Mouse (Mus musculus): ENCODE results near the gene Cecr2.
"Not testable (repeated sequence)": the region's sequence is repeated elsewhere in the genome, so short reads cannot be mapped to it uniquely, and the experiment has no call there.

The Cecr2 gene

GRCm38 (mm10) chr6:120665816-120666760 lies at the start of gene Cecr2:
TSS of gene Cecr2 (plus strand) at chr6:120666369.
- peak; percentile 98 for DNase-seq

GRCm38 (mm10) chr6:120617586-120617985 lies 48.6 kb upstream of the Cecr2 start:
- DNase-seq, result no peak

- no peak for DNase-seq
Observed at GRCm38 (mm10) chr6:120618518-120619402, 47.4 kb upstream of the Cecr2 start.

GRCm38 (mm10) chr6:120620193-120620592 lies 46.0 kb upstream of the Cecr2 start:
- DNase-seq, result no peak

- peak; percentile 93 for DNase-seq
Observed at GRCm38 (mm10) chr6:120625081-120625480, 41.1 kb upstream of the Cecr2 start.

- no peak for DNase-seq
Observed at GRCm38 (mm10) chr6:120627096-120627495, 39.1 kb upstream of the Cecr2 start.

- DNase-seq, result no peak
Observed at GRCm38 (mm10) chr6:120628963-120629362, 37.2 kb upstream of the Cecr2 start.

- no peak for DNase-seq
Observed at GRCm38 (mm10) chr6:120635391-120636028, 30.7 kb upstream of the Cecr2 start.

GRCm38 (mm10) chr6:120639547-120639946 lies 26.6 kb upstream of the Cecr2 start:
- DNase-seq, result peak; percentile 74

GRCm38 (mm10) chr6:120641866-120642378 lies 24.2 kb upstream of the Cecr2 start:
- no peak for DNase-seq

GRCm38 (mm10) chr6:120643776-120644175 lies 22.4 kb upstream of the Cecr2 start:
- DNase-seq, result no peak

- DNase-seq, result peak; percentile 97
Observed at GRCm38 (mm10) chr6:120644346-120645299, 21.5 kb upstream of the Cecr2 start.

- not testable (repeated sequence) for DNase-seq
Observed at GRCm38 (mm10) chr6:120647246-120648028, 18.7 kb upstream of the Cecr2 start.

GRCm38 (mm10) chr6:120648205-120648604 lies 18.0 kb upstream of the Cecr2 start:
- DNase-seq, result peak; percentile 95

- peak; percentile 70 for DNase-seq
Observed at GRCm38 (mm10) chr6:120652666-120653065, 13.5 kb upstream of the Cecr2 start.

- no peak for DNase-seq
Observed at GRCm38 (mm10) chr6:120655702-120656101, 10.5 kb upstream of the Cecr2 start.

GRCm38 (mm10) chr6:120658848-120659247 lies 7.3 kb upstream of the Cecr2 start:
- no peak for DNase-seq

GRCm38 (mm10) chr6:120665415-120665815 lies 754 bp upstream of the Cecr2 start:
- DNase-seq, result peak; percentile 99

GRCm38 (mm10) chr6:120666761-120667421 lies 722 bp downstream of the Cecr2 start:
- peak; percentile 96 for DNase-seq

GRCm38 (mm10) chr6:120667422-120667781 lies 1.2 kb downstream of the Cecr2 start:
- no peak for DNase-seq

Data from heart, adult 11 months (tissue).